Mouse (Mus musculus): ENCODE data around the gene Grm4. TPM values are rescaled to one million over a fixed set of nuclear protein-coding genes. Genes with fewer than 3 reads are reported as not detected.

Gene Grm4
- polyA plus RNA-seq, 1 experiment from 2014 or later, result 0.01 TPM

DNA sequence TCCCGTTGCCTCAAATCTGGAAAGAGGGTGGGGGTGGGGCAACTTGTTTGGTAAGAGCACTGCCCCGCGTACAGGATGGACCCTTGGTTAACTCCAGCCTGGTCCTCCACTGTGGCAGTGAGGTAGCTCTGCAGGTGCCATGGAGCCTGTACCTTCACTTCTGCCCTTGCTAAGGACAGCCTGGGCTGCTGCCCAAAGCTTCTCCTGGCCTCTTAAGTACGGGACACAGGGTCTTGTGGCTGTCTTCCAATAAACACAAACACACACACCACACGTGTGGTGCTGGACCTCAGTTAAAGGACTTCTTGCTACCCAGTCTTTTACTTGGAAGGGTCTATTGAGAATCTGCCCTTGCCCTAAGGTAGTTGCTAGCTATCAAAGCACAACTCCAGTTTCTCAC, 37.6 kb upstream of the Grm4 start:
- POLR2A ChIA-PET, result no interaction called here
- no peak for ATAC-seq
- CTCF ChIA-PET, result no interaction called here
- no peak for DNase-seq (ENCODE audit: low read depth, low spot score)
- H3K27me3 ChIP-seq, result no peaks in the 10 kb centered on the region
- in situ Hi-C loops (cut with MboI; ENCODE audit: low pct_unique_long_range_greater_than_20kb), result no loop called here
- TF ChIP-seq CTCF (IDR thresholded peaks at IDR 0.05), result no peak

DNA sequence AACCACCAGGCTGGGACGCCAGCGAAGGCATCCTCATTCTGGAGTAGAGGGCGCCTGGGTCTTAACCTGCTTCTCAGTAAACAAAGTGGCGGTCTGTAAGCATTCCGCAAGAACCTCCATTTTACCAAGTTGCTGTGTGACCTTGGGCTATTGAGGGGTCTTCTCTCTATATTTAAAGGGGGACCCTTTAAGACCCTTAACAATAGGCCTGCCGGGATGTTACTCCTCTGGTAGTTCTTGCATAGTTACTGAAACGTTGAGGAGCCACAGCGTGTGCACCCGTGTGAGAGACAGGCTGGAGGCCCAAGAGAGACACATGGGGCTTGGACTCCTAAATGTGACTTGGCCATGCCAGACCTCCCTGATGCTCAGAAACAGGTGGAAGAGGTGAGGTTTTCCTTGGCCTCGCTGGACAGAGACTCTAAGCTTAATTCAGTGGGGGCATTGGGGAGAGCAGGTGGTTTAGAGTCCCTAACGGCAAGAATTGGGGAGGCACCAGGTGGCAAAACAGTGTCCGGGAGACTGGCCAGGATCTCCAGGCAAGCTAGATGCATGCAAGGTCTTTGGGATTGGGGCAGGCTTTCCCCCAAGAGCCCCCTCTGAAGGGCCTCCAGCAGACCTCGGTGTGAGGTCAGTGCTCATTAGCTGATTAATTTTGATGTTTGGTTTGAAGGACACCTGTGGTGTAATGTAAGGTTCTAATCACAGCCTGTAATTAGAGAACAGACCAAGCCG, 36.9 kb upstream of the Grm4 start:
- ChIA-PET CTCF (no interaction called here), POLR2A (no interaction called here)
- DNase-seq (ENCODE audit: low read depth, low spot score) (no peak), ATAC-seq (no peak)
- no peak for TF ChIP-seq CTCF (IDR thresholded peaks at IDR 0.05)
- in situ Hi-C loops (cut with MboI; ENCODE audit: low pct_unique_long_range_greater_than_20kb), result no loop called here
- H3K27me3 ChIP-seq, result no peaks in the 10 kb centered on the region

DNA sequence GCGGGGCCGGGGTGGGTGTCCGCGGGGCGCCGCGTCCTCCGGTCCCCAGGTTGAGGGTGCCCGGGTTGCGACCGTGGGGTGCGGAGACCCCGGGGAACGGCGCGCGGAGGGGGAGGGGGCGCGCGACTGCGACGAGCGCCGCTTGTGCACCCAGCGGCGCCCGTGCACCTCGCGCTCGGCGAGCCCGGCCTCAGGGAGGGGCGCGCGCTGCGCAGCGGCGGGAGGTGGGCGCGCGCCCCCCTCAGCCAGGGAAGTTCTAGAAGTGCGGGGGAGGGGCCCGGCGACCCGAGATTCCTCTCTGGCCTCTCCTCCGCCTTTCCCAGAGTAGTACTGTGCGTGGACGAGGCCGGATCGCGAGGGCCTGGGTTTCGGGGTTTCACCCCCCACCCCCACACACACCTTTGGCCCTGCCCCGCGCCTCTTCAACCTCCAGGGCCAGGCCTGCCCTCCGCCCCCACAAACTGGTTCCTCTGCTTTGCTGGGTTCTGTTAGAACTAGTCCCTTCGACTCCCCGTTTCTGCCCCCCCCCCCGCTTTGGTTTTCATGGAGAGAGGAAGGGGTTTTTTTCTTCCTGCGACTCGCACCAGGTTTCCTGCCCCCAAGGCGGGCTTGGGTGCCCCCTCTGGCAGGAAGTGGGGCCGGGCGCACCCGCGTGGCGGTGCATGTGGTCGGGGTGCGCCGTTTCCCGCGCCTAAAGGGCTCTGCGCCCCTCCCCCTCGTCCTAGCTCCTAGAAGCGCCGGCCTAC, 36.2 kb upstream of the Grm4 start:
- no peak for DNase-seq (ENCODE audit: low read depth, low spot score)
- ATAC-seq, result no peak
- in situ Hi-C loops (cut with MboI; ENCODE audit: low pct_unique_long_range_greater_than_20kb), result no loop called here
- POLR2A ChIA-PET, result no interaction called here
- H3K27me3 ChIP-seq, result no peaks in the 10 kb centered on the region
- no peak for TF ChIP-seq CTCF (IDR thresholded peaks at IDR 0.05)
- CTCF ChIA-PET, result no interaction called here

DNA sequence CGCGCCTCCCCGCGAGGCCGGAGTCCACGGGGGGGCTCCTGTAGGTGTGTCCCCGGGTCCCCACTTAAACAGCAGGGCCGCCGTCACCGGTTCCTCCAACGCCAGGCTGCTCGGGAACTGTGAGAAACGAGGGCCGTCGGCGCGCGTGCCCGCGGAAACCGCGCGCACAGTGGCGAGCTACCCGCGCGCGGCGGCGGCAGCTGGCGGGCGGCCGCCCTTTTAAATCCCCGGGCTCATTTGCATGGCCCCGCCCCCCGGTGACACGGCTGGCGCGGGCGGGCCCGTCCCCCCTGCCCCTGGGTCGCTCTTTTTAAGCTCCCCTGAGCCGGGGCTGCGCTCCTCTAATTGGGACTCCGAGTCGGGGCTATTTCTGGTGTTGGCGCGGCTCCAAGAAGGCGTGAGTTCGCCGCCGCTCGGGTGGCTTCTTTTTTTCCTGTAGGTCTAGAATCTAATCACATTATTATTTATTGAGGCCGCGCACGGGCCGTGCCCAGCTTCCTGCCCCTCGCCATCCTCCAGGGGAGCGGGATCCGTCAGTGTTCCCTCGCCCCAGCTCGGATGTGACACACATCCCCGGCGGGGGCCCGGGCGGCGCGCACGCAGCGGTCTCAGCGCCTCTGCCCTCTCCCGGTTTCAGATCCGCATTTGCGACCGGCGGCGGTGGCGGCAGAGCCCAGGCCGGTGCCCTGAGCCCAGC, 35.3 kb upstream of the Grm4 start, which contains the start of gene Hmga1:
Gene Hmga1 (plus strand): TSS at position 183 of the 697 bp plus-strand sequence.
- in situ Hi-C loops (cut with MboI; ENCODE audit: low pct_unique_long_range_greater_than_20kb), result no loop called here
- ATAC-seq (peak; percentile 60), DNase-seq (ENCODE audit: low read depth, low spot score) (no peak)
- no peak for TF ChIP-seq CTCF (IDR thresholded peaks at IDR 0.05)
- CTCF ChIA-PET, result interaction anchor here (0.8 kb wide), 1 partner anchor 9 kb away, joined by 3 read pairs; no protein-coding TSS in a partner anchor
- POLR2A ChIA-PET, result interaction anchor here (1.3 kb wide), 1 partner anchor 9 kb away, joined by 3 read pairs; no protein-coding TSS in a partner anchor
- no peaks in the 10 kb centered on the region for H3K27me3 ChIP-seq

DNA sequence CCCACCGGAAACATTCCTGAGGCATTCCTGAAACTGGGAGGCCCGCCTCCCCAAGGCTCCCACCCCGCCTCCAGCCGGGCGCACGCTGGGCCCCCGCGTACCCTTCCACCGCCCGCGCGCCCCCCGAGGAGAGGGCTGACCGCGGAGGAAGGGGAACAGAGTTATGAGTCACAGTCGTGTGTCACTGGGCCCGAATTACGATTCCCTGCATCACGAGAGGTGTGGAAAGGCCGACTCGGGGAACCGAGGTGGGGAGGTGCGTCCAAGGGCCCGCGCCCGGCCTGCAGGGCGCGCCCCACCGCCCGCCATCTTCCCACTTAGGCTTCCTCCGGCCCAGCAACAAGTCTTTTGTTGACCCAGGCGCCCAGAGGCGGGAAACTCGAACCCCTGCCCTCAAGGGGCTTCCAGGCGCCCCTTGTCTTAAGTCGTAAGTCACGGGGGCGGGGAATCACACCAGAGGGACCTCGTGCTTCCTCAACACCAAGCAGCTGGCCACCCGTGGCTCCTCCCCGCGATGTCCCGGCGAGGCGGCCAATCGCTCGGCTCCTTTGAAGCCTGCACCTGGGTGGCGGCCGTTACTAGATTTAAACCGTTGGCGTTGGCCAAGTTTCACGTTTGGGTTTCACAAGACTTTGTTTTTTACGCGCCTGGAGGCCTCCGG, 34.4 kb upstream of the Grm4 start:
- CTCF ChIA-PET, result interaction anchor here (0.8 kb wide), 1 partner anchor 8 kb away, joined by 3 read pairs; no protein-coding TSS in a partner anchor
- in situ Hi-C loops (cut with MboI; ENCODE audit: low pct_unique_long_range_greater_than_20kb), result no loop called here
- no peak for TF ChIP-seq CTCF (IDR thresholded peaks at IDR 0.05)
- no peak for ATAC-seq
- H3K27me3 ChIP-seq, result no peaks in the 10 kb centered on the region
- no peak for DNase-seq (ENCODE audit: low read depth, low spot score)
- POLR2A ChIA-PET, result interaction anchor here (1.3 kb wide), 1 partner anchor 8 kb away, joined by 3 read pairs; no protein-coding TSS in a partner anchor

DNA sequence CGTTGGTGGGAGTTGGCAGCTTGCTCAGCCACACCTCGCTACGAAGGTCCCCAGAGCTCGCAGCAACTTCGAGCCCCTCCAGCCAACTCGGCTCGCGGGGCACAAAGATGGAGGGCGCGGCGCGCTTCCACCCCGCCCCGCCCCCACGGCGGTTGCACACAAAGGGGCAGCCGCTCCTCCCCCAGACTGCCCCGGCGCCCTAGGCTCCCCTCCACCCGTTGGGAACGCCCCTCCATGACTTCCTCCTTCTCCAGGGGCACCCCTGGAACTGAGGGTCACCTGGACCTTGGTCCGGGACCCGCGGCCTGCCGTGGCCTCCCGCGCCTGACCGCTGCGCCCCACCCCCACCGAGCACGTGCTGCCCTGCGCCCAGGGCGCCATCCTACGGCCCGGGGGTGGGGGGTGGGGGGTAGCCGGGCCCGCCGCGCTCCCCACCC, 33.9 kb upstream of the Grm4 start:
- CTCF ChIA-PET, result no interaction called here
- POLR2A ChIA-PET, result interaction anchor here (1.3 kb wide), 1 partner anchor 8 kb away, joined by 3 read pairs; no protein-coding TSS in a partner anchor
- DNase-seq (ENCODE audit: low read depth, low spot score) (no peak), ATAC-seq (no peak)
- no peaks in the 10 kb centered on the region for H3K27me3 ChIP-seq
- in situ Hi-C loops (cut with MboI; ENCODE audit: low pct_unique_long_range_greater_than_20kb), result no loop called here
- TF ChIP-seq CTCF (IDR thresholded peaks at IDR 0.05), result no peak

DNA sequence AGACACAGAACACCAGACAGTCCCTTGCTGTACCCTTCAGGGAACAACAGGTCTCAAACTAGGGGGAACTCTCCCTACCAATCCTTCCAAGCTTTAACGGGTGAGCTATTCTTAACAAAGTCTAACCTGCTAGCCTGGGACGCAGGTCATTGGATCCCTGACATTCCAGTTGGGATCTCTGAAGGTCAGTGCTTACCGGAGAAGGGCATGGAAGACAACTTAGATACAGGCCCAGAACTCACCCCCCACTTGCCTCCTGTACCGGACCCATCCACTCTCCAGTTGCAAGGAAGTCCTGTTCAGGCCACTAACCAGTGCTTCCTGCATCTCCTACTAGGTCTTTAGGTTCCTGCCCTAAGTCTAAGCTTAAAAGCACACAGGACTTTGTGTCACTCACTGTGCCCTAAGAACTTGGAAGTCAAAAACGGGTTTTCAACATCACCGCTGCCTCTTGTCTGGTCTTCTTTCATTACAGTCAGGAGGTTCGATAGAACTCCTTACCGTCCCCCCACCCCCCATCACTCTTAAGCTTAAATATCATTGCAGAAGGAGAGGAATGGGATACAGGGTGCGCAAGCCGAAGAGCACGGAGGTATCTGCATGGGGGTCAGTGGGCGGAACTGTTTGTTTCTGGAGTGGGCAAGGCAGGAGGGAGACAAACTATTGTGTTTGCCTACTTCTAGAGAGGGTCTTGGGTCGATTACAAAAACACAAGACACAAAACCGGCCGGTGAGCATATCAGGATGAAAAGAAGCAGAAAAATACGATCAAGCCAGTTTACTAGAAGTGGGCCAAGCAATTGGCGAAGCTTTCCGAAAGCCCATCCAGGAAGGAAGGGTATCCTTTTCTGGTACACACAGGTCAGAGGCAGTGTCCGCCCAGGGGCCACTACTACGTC, 33.1 kb upstream of the Grm4 start:
- DNase-seq (ENCODE audit: low read depth, low spot score), result no peak
- CTCF ChIA-PET, result no interaction called here
- POLR2A ChIA-PET, result no interaction called here
- no peaks in the 10 kb centered on the region for H3K27me3 ChIP-seq
- in situ Hi-C loops (cut with MboI; ENCODE audit: low pct_unique_long_range_greater_than_20kb), result no loop called here
- ATAC-seq, result no peak
- TF ChIP-seq CTCF (IDR thresholded peaks at IDR 0.05), result no peak

DNA sequence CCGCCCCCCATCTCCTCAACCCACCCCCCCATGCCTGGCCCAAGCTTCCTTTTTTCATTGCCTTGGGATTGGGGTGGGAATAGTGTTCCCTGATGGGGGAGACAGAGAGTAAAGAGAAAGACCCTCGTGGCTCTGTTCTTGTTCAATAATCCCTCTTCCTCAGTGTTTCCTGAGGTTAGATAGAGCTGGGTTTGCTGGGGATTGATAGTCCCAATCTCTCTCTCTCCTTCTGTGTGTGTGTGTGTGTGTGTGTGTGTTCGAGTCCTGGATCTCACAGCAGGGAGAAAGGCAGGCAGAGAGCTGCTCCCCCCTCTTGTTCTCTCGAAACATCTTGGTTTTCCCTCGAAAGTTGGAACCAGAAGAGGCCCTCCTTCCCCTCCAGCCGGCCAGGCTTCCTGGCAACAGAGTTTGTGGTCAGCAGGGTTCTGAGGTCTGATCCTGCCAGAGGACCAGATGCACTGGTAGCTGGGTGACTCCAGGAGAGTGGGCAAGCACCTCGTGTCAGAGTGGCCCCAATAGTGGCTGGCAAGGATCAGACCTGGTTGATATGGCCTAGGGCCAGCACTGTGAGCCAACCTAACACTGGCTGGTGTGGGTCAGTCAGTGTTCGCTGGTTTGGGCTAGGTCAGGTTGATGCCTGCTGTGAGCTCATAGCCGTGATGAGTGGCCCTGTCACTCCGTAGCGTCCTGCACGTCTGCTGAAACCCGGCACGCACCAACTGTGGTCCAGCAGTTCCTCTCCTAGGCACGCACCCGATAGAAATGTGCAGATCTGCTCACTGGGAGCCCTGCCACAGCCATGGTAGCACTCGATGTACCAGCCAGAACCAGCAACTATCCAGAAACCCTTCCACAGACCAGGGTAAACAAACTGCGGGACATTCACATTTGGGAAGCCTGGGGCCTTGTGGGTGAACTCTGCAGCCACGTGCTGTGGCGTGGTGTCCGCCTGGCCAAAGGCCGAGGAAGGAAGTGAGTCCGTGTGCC, 31.3 kb upstream of the Grm4 start:
- ATAC-seq (no peak), DNase-seq (ENCODE audit: low read depth, low spot score) (no peak)
- CTCF ChIA-PET, result no interaction called here
- in situ Hi-C loops (cut with MboI; ENCODE audit: low pct_unique_long_range_greater_than_20kb), result no loop called here
- no peak for TF ChIP-seq CTCF (IDR thresholded peaks at IDR 0.05)
- no peaks in the 10 kb centered on the region for H3K27me3 ChIP-seq
- POLR2A ChIA-PET, result interaction anchor here (0.6 to 0.7 kb wide), 2 partner anchors 492 to 1570 kb away, joined by 3 to 4 read pairs; no protein-coding TSS in a partner anchor
